Mouse (Mus musculus): ENCODE measurements around the gene Hddc2. TPM values are rescaled to one million over a fixed set of nuclear protein-coding genes. Genes with fewer than 3 reads are reported as not detected.

Hddc2 gene
- polyA plus RNA-seq (2015; fragmentation: Nextera tagmentation; extraction: Ambion mirVana), result 30.7 and 32.4 TPM in 2 replicates

DNA sequence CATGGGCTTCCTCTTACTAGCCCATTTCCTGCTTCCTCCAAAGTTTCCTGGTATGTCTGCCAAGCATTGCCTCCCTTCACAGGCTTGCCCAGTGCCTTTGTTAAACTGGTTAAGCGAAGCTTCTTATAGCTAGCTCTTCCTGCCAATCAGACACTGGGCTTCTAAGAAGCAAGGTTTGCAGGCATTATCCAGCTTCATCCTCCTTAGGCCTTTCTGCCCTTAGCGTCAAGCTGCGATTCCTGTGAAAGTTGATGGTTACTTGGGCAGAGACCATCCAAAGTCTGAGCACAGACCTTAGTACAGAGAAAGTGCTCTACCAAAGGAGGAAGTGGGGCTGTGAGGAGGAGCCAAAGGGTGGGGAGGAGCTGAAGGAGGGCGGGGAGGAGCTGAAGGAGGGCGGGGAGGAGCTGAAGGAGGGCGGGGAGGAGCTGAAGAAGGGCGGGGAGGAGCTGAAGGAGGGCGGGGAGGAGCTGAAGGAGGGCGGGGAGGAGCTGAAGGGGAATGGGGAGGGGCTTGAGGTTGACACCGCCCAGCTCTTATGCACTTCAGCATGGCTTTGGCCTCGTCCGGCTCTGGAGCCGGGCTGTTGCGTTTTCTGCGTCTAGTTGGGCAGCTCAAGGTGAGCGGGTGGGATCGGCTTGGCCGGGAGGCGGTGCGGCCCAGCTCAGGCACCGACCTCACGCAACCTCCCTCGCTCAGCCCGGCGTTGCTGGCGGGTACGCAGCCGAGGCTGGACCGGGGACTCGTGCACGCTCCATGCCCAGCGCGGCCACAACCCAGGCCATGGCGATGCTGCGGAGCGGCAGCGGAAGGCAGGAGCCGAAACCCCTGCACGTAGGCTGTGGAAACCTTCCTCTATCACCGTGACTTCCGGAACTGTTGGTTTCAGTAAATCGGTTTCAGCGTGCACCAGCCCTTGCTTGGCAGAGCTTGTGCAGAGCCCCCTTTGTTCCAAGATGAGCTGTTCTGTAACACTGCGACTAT is at the start of gene Hddc2:
Gene Hddc2 (plus strand): TSS at position 519 of the 984 bp plus-strand sequence.

Other genes starting within 250 kb of the Hddc2 start
- gene Tpd52l1, start 132.6 kb downstream of the Hddc2 start, polyA plus RNA-seq (2015; fragmentation: Nextera tagmentation; extraction: Ambion mirVana), result 8.9 and 9.8 TPM in 2 replicates